Mouse (Mus musculus): ENCODE data around the gene Gnai2. TPM values are rescaled to one million over a fixed set of nuclear protein-coding genes. Genes with fewer than 3 reads are reported as not detected.

The Gnai2 gene
- polyA plus RNA-seq, 1 experiment from 2014 or later: 358 TPM

DNA sequence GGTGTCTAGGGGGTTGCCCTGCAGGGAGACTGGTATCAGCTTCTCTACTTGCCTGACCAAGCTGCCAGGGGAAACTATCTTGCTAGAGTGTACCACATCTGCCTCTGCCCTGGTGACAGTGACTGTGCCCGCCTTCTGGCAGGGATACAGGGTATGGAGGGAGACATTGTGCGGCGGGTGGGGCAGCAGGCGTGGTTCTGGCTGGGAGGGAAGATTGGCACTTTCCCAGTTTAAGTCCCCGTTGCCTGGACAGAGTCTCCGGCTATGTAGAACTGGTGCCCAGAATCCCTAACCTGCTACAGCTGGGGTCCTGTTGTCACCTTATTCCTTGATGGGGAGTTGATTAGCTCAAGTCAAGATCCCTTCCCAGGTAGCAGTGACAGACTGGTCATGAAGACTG is 2.7 kb downstream of the Gnai2 start:
- H3K9me3 ChIP-seq (ENCODE audit: control insufficient read depth, low read length): no peaks in the 10 kb centered on the region
- ATAC-seq (ENCODE audit: insufficient number of reproducible peaks, low FRiP score, low TSS enrichment, low read depth): no peak
- H3K27me3 ChIP-seq (ENCODE audit: control insufficient read depth, insufficient read depth, low read length): no peaks in the 10 kb centered on the region
- H3K4me3 ChIP-seq (ENCODE audit: low read depth, low read length): peak overlapping the region; percentile 89
- peak overlapping the region; percentile 93; the same call in 1 of the 2 replicates for H3K9ac ChIP-seq (ENCODE audit: low read length)
- 82% methylated on average over 6 of the region's 6 CpGs for WGBS
- peaks cover 7% of the 10 kb centered on the region; the same call in 1 of the 2 replicates for H3K36me3 ChIP-seq (ENCODE audit: control insufficient read depth, insufficient read depth, low read length)
- H3K4me1 ChIP-seq (ENCODE audit: control insufficient read depth, insufficient read depth, low read length): peaks cover 73% of the 10 kb centered on the region
- peak overlapping the region; percentile 84 for H3K27ac ChIP-seq (replicated peaks; ENCODE audit: low read depth, low read length)
- peak overlapping the region; percentile 100 for H3K4me2 ChIP-seq (ENCODE audit: low read depth, severe bottlenecking)
- DNase-seq (ENCODE audit: low spot score): no peak

DNA sequence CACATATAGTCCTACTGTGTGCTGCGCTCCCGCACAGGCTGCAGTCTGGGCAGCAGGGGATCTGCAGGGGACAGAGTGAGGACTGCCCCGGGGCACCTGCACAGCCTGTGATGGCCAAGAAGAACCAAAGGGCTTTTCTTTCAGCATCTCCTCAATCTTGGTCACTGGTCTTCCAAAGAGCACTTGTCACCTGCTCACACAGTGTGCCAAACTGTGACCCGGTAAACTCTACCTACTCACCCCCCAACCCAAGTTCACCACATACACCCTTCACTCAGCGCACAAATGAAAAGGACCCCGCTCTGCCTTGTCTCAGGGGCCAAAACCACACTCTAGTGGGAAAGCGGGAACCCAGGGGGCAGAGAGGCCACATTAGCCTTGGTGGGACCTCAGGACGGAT is 3.3 kb downstream of the Gnai2 start:
- Histone ChIP-seq H3K4me2 (ENCODE audit: low read depth, severe bottlenecking) (no peak overlapping the region; the same call in 1 of the 2 replicates), H3K27me3 (ENCODE audit: control insufficient read depth, insufficient read depth, low read length) (no peaks in the 10 kb centered on the region), H3K9me3 (ENCODE audit: control insufficient read depth, low read length) (no peaks in the 10 kb centered on the region; the same call in 1 of the 2 replicates), H3K4me1 (ENCODE audit: control insufficient read depth, insufficient read depth, low read length) (peaks cover 73% of the 10 kb centered on the region), H3K4me3 (ENCODE audit: low read depth, low read length) (no peak overlapping the region), H3K36me3 (ENCODE audit: control insufficient read depth, insufficient read depth, low read length) (peaks cover 7% of the 10 kb centered on the region; the same call in 1 of the 2 replicates), H3K9ac (ENCODE audit: low read length) (peak overlapping the region; percentile 34; the same call in 1 of the 2 replicates), H3K27ac (replicated peaks; ENCODE audit: low read depth, low read length) (peak overlapping the region; percentile 45; the same call in 1 of the 2 replicates)
- DNase-seq (ENCODE audit: low spot score): no peak
- 89% methylated on average over 8 of the region's 8 CpGs for WGBS
- ATAC-seq (ENCODE audit: insufficient number of reproducible peaks, low FRiP score, low TSS enrichment, low read depth): no peak

DNA sequence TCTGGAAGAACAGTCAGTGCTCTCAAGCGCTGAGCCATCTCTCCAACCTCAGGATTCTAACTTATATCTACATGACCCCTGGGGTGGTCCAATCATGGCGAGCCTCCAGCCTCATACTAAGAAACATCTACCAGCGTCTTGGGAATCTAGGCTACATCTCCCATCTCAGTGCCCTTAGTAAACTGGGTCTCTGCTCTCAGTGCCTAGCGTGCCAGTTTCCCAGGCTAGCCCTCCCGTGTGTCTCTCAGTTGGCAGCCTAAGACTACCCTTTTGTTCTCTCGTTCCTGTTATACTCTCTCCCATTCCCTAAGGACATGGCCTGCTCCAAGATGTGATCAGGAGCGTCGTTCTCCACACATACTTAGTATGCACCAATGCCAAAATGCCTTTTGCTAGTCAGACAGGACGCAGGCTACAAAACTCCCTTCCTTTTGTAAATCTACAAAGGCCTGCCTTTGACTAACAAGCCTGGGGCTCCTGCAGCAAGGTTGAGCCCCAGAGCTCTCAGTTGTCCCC is 3.8 kb downstream of the Gnai2 start:
- no peaks in the 10 kb centered on the region for H3K27me3 ChIP-seq (ENCODE audit: control insufficient read depth, insufficient read depth, low read length)
- no peak for DNase-seq (ENCODE audit: low spot score)
- no peak overlapping the region for H3K4me3 ChIP-seq (ENCODE audit: low read depth, low read length)
- peaks cover 74% of the 10 kb centered on the region for H3K4me1 ChIP-seq (ENCODE audit: control insufficient read depth, insufficient read depth, low read length)
- peak overlapping the region; percentile 87 for H3K27ac ChIP-seq (replicated peaks; ENCODE audit: low read depth, low read length)
- H3K36me3 ChIP-seq (ENCODE audit: control insufficient read depth, insufficient read depth, low read length): peaks cover 7% of the 10 kb centered on the region; the same call in 1 of the 2 replicates
- ATAC-seq (ENCODE audit: insufficient number of reproducible peaks, low FRiP score, low TSS enrichment, low read depth): no peak
- H3K9ac ChIP-seq (ENCODE audit: low read length): peak overlapping the region; percentile 34; the same call in 1 of the 2 replicates
- peak overlapping the region; percentile 43; the same call in 1 of the 2 replicates for H3K4me2 ChIP-seq (ENCODE audit: low read depth, severe bottlenecking)
- H3K9me3 ChIP-seq (ENCODE audit: control insufficient read depth, low read length): no peaks in the 10 kb centered on the region; the same call in 1 of the 2 replicates
- 73% methylated on average over 9 of the region's 9 CpGs for WGBS

DNA sequence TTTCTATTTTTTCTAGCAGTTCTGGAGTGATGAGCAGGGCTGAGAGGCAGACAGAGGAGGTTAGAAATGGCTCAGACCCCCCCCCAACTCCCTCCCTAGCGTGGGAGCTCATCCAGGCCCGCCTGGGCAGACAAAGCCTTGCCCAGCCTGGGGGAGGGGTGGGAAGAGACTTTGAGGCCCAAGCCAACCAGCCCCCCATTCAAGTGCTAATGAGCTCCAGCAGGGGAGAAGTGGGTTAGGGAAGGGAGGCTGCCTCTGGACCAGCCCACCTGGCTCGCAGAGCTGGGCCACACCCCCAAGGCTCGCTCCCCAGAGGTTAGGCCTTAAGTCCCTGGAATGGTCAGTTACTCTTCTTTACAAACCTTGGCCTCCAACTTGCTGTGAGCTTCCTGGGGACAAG is 4.6 kb downstream of the Gnai2 start:
- Histone ChIP-seq H3K9ac (ENCODE audit: low read length) (peak overlapping the region; percentile 61), H3K9me3 (ENCODE audit: control insufficient read depth, low read length) (no peaks in the 10 kb centered on the region; the same call in 1 of the 2 replicates), H3K27ac (replicated peaks; ENCODE audit: low read depth, low read length) (peak overlapping the region; percentile 87), H3K4me3 (ENCODE audit: low read depth, low read length) (peak overlapping the region; percentile 8), H3K27me3 (ENCODE audit: control insufficient read depth, insufficient read depth, low read length) (no peaks in the 10 kb centered on the region), H3K4me1 (ENCODE audit: control insufficient read depth, insufficient read depth, low read length) (peaks cover 70% of the 10 kb centered on the region), H3K4me2 (ENCODE audit: low read depth, severe bottlenecking) (peak overlapping the region; percentile 43), H3K36me3 (ENCODE audit: control insufficient read depth, insufficient read depth, low read length) (peaks cover 7% of the 10 kb centered on the region; the same call in 1 of the 2 replicates)
- WGBS: 6% methylated on average over 4 of the region's 4 CpGs
- DNase-seq (ENCODE audit: low spot score) (peak; percentile 70), ATAC-seq (ENCODE audit: insufficient number of reproducible peaks, low FRiP score, low TSS enrichment, low read depth) (no peak)

DNA sequence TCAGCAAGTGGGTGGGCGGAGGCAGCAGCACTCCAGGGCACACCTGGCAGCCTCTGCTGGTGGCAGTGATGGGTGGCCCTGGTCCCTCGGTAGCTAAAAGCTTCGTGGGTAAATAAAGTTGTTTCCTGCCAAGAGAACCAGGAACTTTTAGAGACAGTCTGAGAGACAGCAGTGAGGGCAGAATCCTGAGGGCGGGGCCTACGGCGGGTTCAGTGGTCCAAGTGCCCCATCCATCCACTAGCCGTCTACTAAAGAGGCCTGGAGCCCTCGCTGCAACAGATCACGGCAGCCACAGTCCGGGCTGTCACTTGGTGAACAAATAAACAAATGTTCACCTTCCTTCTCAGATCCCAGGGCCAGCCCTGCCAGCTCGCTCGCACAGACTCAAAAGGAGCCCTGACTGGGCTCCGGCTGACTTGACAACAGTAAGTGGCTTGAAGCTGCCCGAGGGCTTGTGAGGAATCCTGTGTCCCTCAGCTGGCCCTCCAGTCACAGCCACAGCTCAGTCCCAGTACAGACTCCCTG is 5.2 kb downstream of the Gnai2 start:
- H3K4me1 ChIP-seq (ENCODE audit: control insufficient read depth, insufficient read depth, low read length): peaks cover 69% of the 10 kb centered on the region
- no peaks in the 10 kb centered on the region; the same call in 1 of the 2 replicates for H3K9me3 ChIP-seq (ENCODE audit: control insufficient read depth, low read length)
- peak; percentile 54 for DNase-seq (ENCODE audit: low spot score)
- H3K9ac ChIP-seq (ENCODE audit: low read length): peak overlapping the region; percentile 61
- peak overlapping the region; percentile 8 for H3K4me3 ChIP-seq (ENCODE audit: low read depth, low read length)
- H3K27me3 ChIP-seq (ENCODE audit: control insufficient read depth, insufficient read depth, low read length): no peaks in the 10 kb centered on the region
- peak overlapping the region; percentile 43 for H3K4me2 ChIP-seq (ENCODE audit: low read depth, severe bottlenecking)
- WGBS: 13% methylated on average over 14 of the region's 14 CpGs
- no peak for ATAC-seq (ENCODE audit: insufficient number of reproducible peaks, low FRiP score, low TSS enrichment, low read depth)
- peak overlapping the region; percentile 87 for H3K27ac ChIP-seq (replicated peaks; ENCODE audit: low read depth, low read length)
- peaks cover 9% of the 10 kb centered on the region; the same call in 1 of the 2 replicates for H3K36me3 ChIP-seq (ENCODE audit: control insufficient read depth, insufficient read depth, low read length)

DNA sequence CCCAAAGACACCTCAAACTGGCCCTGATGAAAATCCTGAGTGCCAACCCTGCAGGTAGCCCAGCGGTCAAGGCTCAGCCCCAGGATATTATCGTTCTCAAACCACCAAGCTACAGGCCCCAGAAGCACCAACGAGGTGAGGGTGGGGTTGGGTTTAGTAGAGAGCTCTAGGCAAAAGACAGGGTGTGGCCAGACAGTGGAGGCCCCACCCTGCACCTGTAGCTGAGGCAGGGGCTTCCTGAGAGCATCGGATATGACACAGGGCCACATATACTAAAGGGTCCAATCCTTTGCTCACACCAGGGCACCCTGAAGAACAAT is 5.8 kb downstream of the Gnai2 start:
- no peak overlapping the region for H3K4me3 ChIP-seq (ENCODE audit: low read depth, low read length)
- peak overlapping the region; percentile 87 for H3K27ac ChIP-seq (replicated peaks; ENCODE audit: low read depth, low read length)
- H3K9me3 ChIP-seq (ENCODE audit: control insufficient read depth, low read length): no peaks in the 10 kb centered on the region; the same call in 1 of the 2 replicates
- 29% methylated on average over 4 of the region's 4 CpGs for WGBS
- H3K36me3 ChIP-seq (ENCODE audit: control insufficient read depth, insufficient read depth, low read length): peaks cover 11% of the 10 kb centered on the region; the same call in 1 of the 2 replicates
- H3K27me3 ChIP-seq (ENCODE audit: control insufficient read depth, insufficient read depth, low read length): no peaks in the 10 kb centered on the region
- no peak overlapping the region; the same call in 1 of the 2 replicates for H3K4me2 ChIP-seq (ENCODE audit: low read depth, severe bottlenecking)
- ATAC-seq (ENCODE audit: insufficient number of reproducible peaks, low FRiP score, low TSS enrichment, low read depth) (no peak), DNase-seq (ENCODE audit: low spot score) (no peak)
- H3K9ac ChIP-seq (ENCODE audit: low read length): no peak overlapping the region
- peaks cover 69% of the 10 kb centered on the region for H3K4me1 ChIP-seq (ENCODE audit: control insufficient read depth, insufficient read depth, low read length)

DNA sequence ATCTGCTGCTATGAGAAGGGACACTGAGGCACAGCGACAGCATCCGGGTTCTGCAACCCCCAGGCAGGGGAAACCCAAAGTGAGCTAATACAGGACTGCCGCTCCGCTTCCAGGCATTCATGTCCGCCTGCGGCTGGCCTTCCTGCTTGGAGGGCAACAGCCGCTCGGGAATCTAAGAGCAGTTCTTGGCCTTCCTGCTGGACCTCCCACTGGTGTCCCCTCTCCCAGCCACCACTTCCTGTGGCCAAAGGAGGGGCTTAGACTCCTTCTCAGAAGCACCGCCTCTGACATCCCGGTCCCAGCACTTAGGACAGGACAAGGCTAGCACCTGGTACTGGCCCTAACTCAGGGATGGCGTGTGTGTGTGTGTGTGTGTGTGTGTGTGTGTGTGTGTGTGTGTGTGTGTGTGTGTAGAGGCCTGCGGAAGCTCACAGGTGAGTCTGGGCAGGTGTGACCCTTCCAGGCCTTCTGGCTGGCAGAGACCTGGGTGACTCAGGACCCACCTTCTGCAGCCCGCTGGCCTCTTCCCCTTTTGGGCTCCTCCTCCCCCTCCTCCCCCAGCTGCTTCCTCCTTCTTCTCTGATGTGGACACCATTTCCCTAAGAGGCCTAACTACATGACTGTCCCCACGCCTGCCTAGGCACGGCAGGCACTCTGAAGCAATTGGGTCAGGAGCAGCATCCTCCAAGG is 6.3 kb downstream of the Gnai2 start:
- Histone ChIP-seq H3K4me1 (ENCODE audit: control insufficient read depth, insufficient read depth, low read length) (peaks cover 69% of the 10 kb centered on the region), H3K4me3 (ENCODE audit: low read depth, low read length) (no peak overlapping the region), H3K27ac (replicated peaks; ENCODE audit: low read depth, low read length) (peak overlapping the region; percentile 63), H3K9ac (ENCODE audit: low read length) (0 out of 2 replicates have a peak overlapping the region, but pooled peaks have one; percentile 5), H3K4me2 (ENCODE audit: low read depth, severe bottlenecking) (peak overlapping the region; percentile 0; the same call in 1 of the 2 replicates), H3K36me3 (ENCODE audit: control insufficient read depth, insufficient read depth, low read length) (peaks cover 11% of the 10 kb centered on the region; the same call in 1 of the 2 replicates), H3K27me3 (ENCODE audit: control insufficient read depth, insufficient read depth, low read length) (no peaks in the 10 kb centered on the region), H3K9me3 (ENCODE audit: control insufficient read depth, low read length) (no peaks in the 10 kb centered on the region; the same call in 1 of the 2 replicates)
- DNase-seq (ENCODE audit: low spot score) (no peak), ATAC-seq (ENCODE audit: insufficient number of reproducible peaks, low FRiP score, low TSS enrichment, low read depth) (no peak)
- 47% methylated on average over 15 of the region's 15 CpGs for WGBS
